Mouse (Mus musculus): ENCODE measurements at regions not wholly inside any gene's neighbourhood (a gene's known extent, or its start where the extent isn't known, plus 50 kb on each side); places are given as distances from the start of the nearest gene placed in this dataset.

DNA sequence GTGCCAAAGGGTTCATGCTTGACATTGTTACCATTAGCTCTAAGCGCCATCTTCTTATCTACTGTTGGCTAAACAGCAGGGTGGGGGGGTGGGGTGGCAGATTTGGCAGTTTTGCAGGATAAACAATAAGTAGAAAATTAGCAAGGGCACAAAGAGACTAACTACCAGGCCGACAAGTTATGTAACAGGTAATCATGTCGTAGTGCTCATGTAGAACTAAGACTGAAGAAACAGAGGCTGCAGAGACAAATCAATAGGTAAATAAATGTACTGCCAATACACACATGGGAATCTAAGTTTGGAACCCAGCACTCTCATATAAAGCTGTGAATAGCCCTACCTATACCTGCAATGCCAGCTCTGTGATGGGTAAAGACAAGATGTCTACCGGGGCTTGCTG is 225.1 kb downstream of the Lipi start:
- TF ChIP-seq CTCF (IDR thresholded peaks at IDR 0.05; ENCODE audit: insufficient read depth, low read depth, low read length) (no peak), POLR2A (IDR thresholded peaks at IDR 0.05; ENCODE audit: insufficient read depth, low read depth, low read length) (no peak)
